Mouse (Mus musculus) stomach, embryonic 15.5 days (tissue): Measurements from ENCODE around the gene Timm29. TPM values are rescaled to one million over a fixed set of nuclear protein-coding genes. Genes with fewer than 3 reads are reported as not detected.

Source experiments
- ATAC-seq: fragments of 200-750 bp; cut with Nextera tagmentation; 2 replicates; pipeline ENCODE4 v1.8.0; 2017; ENCODE audit warnings: low read depth, moderate number of reproducible peaks, moderate TSS enrichment; ENCODE audit not compliant: insufficient read depth, low FRiP score
- H3K27ac ChIP-seq: fragments of 300-500 bp; sonication (generic); 2 replicates; pipeline ENCODE4 v1.5.1; 2015; ENCODE audit warnings: mild to moderate bottlenecking, inconsistent platforms
- H3K27me3 ChIP-seq: fragments of 300-500 bp; sonication (generic); replicated peaks from 2 replicates; pipeline ENCODE4 v1.6.1; 2015; ENCODE audit warnings: inconsistent platforms
- H3K36me3 ChIP-seq: fragments of 300-500 bp; sonication (generic); 2 replicates; pipeline ENCODE4 v1.6.1; 2015; ENCODE audit warnings: inconsistent platforms
- H3K4me1 ChIP-seq: fragments of 300-500 bp; sonication (generic); 2 replicates; pipeline ENCODE4 v1.6.1; 2015; ENCODE audit warnings: inconsistent platforms
- H3K4me2 ChIP-seq: fragments of 300-500 bp; sonication (generic); 2 replicates; pipeline ENCODE4 v1.6.1; 2015; ENCODE audit warnings: mild to moderate bottlenecking, inconsistent platforms
- H3K4me3 ChIP-seq: fragments of 300-500 bp; sonication (generic); replicated peaks from 2 replicates; pipeline ENCODE4 v1.5.1; 2015; ENCODE audit warnings: inconsistent platforms
- H3K9ac ChIP-seq: fragments of 300-500 bp; sonication (generic); 2 replicates; pipeline ENCODE4 v1.6.1; 2015; ENCODE audit warnings: inconsistent platforms
- H3K9me3 ChIP-seq: fragments of 300-500 bp; sonication (generic); 2 replicates; pipeline ENCODE4 v1.6.1; 2016; ENCODE audit warnings: inconsistent platforms
- WGBS: fragments of 180-500 bp; shearing (Covaris S2); methylation state at CpG from one replicate; pipeline ENCODE4 v1.1.7; 2015; 5-methylcytosine and 5-hydroxymethylcytosine counted together
- microRNA counts: library from miRNA; unstranded; fragments of <30 nt; microRNA quantifications from one replicate; lab custom pipeline; 2016
- microRNA-seq: library from miRNA; unstranded; fragments of <30 nt; microRNA quantifications from one replicate; pipeline ENCODE4, GENCODE M21; 2016
- polyA plus RNA-seq: library from polyadenylated mRNA; unstranded; fragments of >200 nt; fragmentation: Nextera tagmentation; extraction: Ambion mirVana; gene quantifications from 2 replicates; pipeline ENCODE4 v1.2.1, GENCODE M21; 2015

Timm29 gene
- polyA plus RNA-seq, 1 experiment from 2014 or later = 25.4 TPM

DNA sequence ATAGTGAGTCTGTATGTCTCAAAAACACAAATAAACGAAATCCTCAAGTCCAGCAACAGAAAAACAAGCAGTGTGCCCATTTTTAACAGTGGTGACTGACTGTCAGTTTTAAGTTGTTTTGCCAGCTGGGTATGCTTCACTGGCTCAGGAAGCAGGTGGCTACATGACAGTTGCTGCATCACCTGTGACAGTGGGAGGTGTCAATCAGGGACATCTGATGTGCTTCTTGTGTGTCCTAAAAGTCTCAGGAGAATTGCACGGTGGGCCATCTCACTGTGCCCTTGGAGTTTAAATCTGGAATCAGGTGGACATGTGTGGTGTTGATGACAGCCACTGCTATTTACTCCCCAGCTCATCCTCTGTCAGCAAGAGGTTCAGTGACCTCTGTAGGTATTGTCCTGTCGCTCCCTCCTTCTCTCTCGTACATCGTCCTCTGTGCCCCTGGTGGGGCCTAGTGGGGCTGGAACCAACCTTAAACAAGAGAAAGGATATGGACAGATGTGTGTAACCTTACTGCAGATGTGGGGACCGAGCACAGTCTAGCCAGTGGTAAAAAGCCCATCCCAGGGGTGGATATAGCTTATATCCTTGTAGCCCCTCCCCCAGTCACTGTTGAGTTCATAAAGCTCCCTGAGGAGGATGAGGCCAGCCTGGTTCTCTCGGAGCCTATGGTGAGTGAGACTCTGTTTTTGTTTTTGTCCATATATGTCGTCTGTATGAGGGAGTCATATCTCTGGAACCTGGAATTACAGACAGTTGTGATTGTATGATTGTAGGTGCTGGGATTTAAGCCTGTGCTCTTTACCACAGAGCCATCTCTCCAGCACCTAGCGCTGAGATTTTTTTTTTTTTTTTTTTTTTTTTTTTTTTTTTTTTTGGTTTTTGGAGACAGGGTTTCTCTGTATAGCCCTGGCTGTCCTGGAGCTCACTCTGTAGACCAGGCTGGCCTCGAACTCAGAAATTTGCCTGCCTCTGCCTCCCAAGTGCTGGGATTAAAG, 33.1 kb downstream of the Timm29 start:
- Histone ChIP-seq H3K27me3 (no peaks in the 10 kb centered on the region), H3K4me1 (0 out of 2 replicates have a peak, but pooled peaks cover 4% of the 10 kb centered on the region), H3K4me3 (no peak overlapping the region), H3K4me2 (no peak overlapping the region), H3K27ac (no peak overlapping the region), H3K9me3 (no peaks in the 10 kb centered on the region), H3K9ac (no peak overlapping the region), H3K36me3 (no peaks in the 10 kb centered on the region)
- WGBS = 83% methylated on average over 10 of the region's 10 CpGs
- no peak for ATAC-seq

DNA sequence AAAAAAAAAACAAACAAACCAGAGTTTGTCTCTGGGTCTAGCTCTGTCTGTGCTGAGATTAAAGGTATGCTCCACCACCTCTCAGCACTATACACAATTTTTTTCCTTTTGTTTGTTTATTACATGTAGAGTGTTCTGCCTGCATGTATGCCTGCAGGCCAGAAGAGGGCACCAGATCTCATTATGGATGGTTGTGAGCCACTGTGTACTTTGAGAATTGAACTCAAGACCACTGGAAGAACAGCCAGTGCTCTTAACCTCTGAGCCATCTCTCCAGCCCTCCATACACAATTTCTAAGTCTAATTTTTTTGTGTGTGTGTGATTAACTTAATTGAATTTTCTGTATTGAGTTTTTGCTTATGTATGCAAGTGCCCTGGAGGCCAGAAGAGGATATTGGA, 34.0 kb downstream of the Timm29 start:
- H3K27me3 ChIP-seq = no peaks in the 10 kb centered on the region
- no peak overlapping the region for H3K4me2 ChIP-seq
- H3K27ac ChIP-seq = no peak overlapping the region
- ATAC-seq = no peak
- no peak overlapping the region for H3K4me3 ChIP-seq
- H3K9me3 ChIP-seq = no peaks in the 10 kb centered on the region
- no peaks in the 10 kb centered on the region for H3K36me3 ChIP-seq
- no peak overlapping the region for H3K9ac ChIP-seq
- H3K4me1 ChIP-seq = no peaks in the 10 kb centered on the region

- 69% methylated on average over 5 of the region's 5 CpGs for WGBS
- H3K36me3 ChIP-seq = no peaks in the 10 kb centered on the region
- H3K27ac ChIP-seq = no peak overlapping the region
- no peak overlapping the region for H3K4me2 ChIP-seq
- H3K27me3 ChIP-seq = no peaks in the 10 kb centered on the region
- H3K9me3 ChIP-seq = no peaks in the 10 kb centered on the region
- no peak overlapping the region for H3K9ac ChIP-seq
- H3K4me3 ChIP-seq = no peak overlapping the region
- ATAC-seq = no peak
- H3K4me1 ChIP-seq = no peaks in the 10 kb centered on the region
Observed at GRCm38 (mm10) chr9:21627145-21627795, 34.7 kb downstream of the Timm29 start.

GRCm38 (mm10) chr9:21630673-21631072, 38.2 kb downstream of the Timm29 start:
- H3K36me3 ChIP-seq = peaks cover 28% of the 10 kb centered on the region
- H3K27ac ChIP-seq = no peak overlapping the region
- no peaks in the 10 kb centered on the region for H3K9me3 ChIP-seq
- WGBS = 68% methylated on average over 3 of the region's 3 CpGs
- no peak overlapping the region for H3K4me2 ChIP-seq
- H3K9ac ChIP-seq = no peak overlapping the region
- H3K4me3 ChIP-seq = no peak overlapping the region
- H3K27me3 ChIP-seq = no peaks in the 10 kb centered on the region
- 0 out of 2 replicates have a peak, but pooled peaks have one; percentile 43 for ATAC-seq
- H3K4me1 ChIP-seq = no peaks in the 10 kb centered on the region

GRCm38 (mm10) chr9:21633106-21633505, 40.6 kb downstream of the Timm29 start:
- peaks cover 52% of the 10 kb centered on the region for H3K36me3 ChIP-seq
- H3K4me3 ChIP-seq = no peak overlapping the region
- H3K27me3 ChIP-seq = no peaks in the 10 kb centered on the region
- no peak overlapping the region for H3K9ac ChIP-seq
- ATAC-seq = no peak
- no peak overlapping the region for H3K4me2 ChIP-seq
- H3K27ac ChIP-seq = no peak overlapping the region
- no peaks in the 10 kb centered on the region for H3K4me1 ChIP-seq
- H3K9me3 ChIP-seq = no peaks in the 10 kb centered on the region
- WGBS = 85% methylated on average over 3 of the region's 3 CpGs

GRCm38 (mm10) chr9:21635639-21636038, 43.1 kb downstream of the Timm29 start:
- Histone ChIP-seq H3K9me3 (no peaks in the 10 kb centered on the region), H3K4me1 (no peaks in the 10 kb centered on the region), H3K27me3 (no peaks in the 10 kb centered on the region), H3K9ac (no peak overlapping the region), H3K36me3 (peaks cover 70% of the 10 kb centered on the region), H3K27ac (no peak overlapping the region), H3K4me2 (no peak overlapping the region), H3K4me3 (no peak overlapping the region)
- no peak; the same call in 1 of the 2 replicates for ATAC-seq
- 51% methylated on average over 7 of the region's 7 CpGs for WGBS

- no peak for ATAC-seq
- Histone ChIP-seq H3K9me3 (no peaks in the 10 kb centered on the region), H3K4me1 (no peaks in the 10 kb centered on the region), H3K27me3 (no peaks in the 10 kb centered on the region), H3K36me3 (peaks cover 89% of the 10 kb centered on the region), H3K27ac (no peak overlapping the region), H3K4me3 (no peak overlapping the region), H3K4me2 (no peak overlapping the region), H3K9ac (no peak overlapping the region)
- 96% methylated on average over 11 of the region's 11 CpGs for WGBS
Observed at GRCm38 (mm10) chr9:21639031-21639430, 46.5 kb downstream of the Timm29 start.

MicroRNAs encoded within 50 kb of the gene (microRNA counts, 519-probe panel; counts per million panel counts)
- microRNA mmu-miR-1946b (lab: Ali Mortazavi, UCI) = not detected

Small RNAs within 50 kb of the gene (microRNA-seq; reads per million reads assigned to microRNA genes)
- gene Mir1946b = not detected

Other genes with a start within 250 kb of the Timm29 start
- gene Ilf3, start 224.9 kb upstream of the Timm29 start, polyA plus RNA-seq = 150 and 154 TPM in 2 replicates
- gene Qtrt1, start 180.9 kb upstream of the Timm29 start, polyA plus RNA-seq = 55.9 and 57.6 TPM in 2 replicates
- gene Dnm2, start 167.8 kb upstream of the Timm29 start, polyA plus RNA-seq = 71.3 and 75.7 TPM in 2 replicates
- 85.8 and 90.5 TPM in 2 replicates for gene Tmed1, start 82.5 kb upstream of the Timm29 start, polyA plus RNA-seq
- gene AB124611, start 66.5 kb upstream of the Timm29 start, polyA plus RNA-seq = 5.3 and 6.0 TPM in 2 replicates
- 40.0 and 51.1 TPM in 2 replicates for gene Carm1, start 45.8 kb upstream of the Timm29 start, polyA plus RNA-seq
- gene Yipf2, start 106 bp downstream of the Timm29 start, polyA plus RNA-seq = 31.3 and 33.8 TPM in 2 replicates
- gene Smarca4, start 23.4 kb downstream of the Timm29 start, polyA plus RNA-seq = 68.7 and 74.3 TPM in 2 replicates
- gene Ldlr, start 130.8 kb downstream of the Timm29 start, polyA plus RNA-seq = 53.8 and 61.0 TPM in 2 replicates
- gene Spc24, start 167.6 kb downstream of the Timm29 start, polyA plus RNA-seq = 110 and 119 TPM in 2 replicates
- 21.1 and 22.7 TPM in 2 replicates for gene Kank2, start 206.0 kb downstream of the Timm29 start, polyA plus RNA-seq
- gene Angptl8, start 242.8 kb downstream of the Timm29 start, polyA plus RNA-seq = 5.9 and 8.1 TPM in 2 replicates